Mouse (Mus musculus) hindbrain, postnatal 0 days (tissue): ENCODE data around the gene Pdia5. TPM values are rescaled to one million over a fixed set of nuclear protein-coding genes. Genes with fewer than 3 reads are reported as not detected.

Experiments used
- ATAC-seq: fragments of 200-750 bp; cut with Nextera tagmentation; 2 replicates; pipeline ENCODE4 v1.8.0; 2017; ENCODE audit warnings: mild to moderate bottlenecking, moderate TSS enrichment, moderate library complexity
- DNase-seq: peaks from one replicate; pipeline ENCODE4 v3.0.0-alpha.2; 2015; ENCODE audit warnings: low spot score
- H3K27ac ChIP-seq: fragments of 300-500 bp; sonication (generic); 2 replicates; pipeline ENCODE4 v1.5.1; 2014; ENCODE audit warnings: mild to moderate bottlenecking
- H3K27me3 ChIP-seq: fragments of 300-500 bp; sonication (generic); 2 replicates; pipeline ENCODE4 v1.6.1; 2014; ENCODE audit warnings: low read length, mixed read lengths; ENCODE audit not compliant: insufficient read depth
- H3K36me3 ChIP-seq: fragments of 300-500 bp; sonication (generic); 2 replicates; pipeline ENCODE4 v1.6.1; 2014; ENCODE audit warnings: low read length, mixed read lengths; ENCODE audit not compliant: insufficient read depth
- H3K4me1 ChIP-seq: fragments of 300-500 bp; sonication (generic); 2 replicates; pipeline ENCODE4 v1.6.1; 2014; ENCODE audit warnings: antibody characterized with exemption, low read length, mixed read lengths; ENCODE audit not compliant: insufficient read depth
- H3K4me2 ChIP-seq: fragments of 300-500 bp; sonication (generic); 2 replicates; pipeline ENCODE4 v1.6.1; 2014; ENCODE audit warnings: low read depth, mild to moderate bottlenecking, low read length, moderate library complexity, mixed read lengths
- H3K4me3 ChIP-seq: fragments of 300-500 bp; sonication (generic); 2 replicates; pipeline ENCODE4 v1.5.1; 2014; ENCODE audit warnings: low read length
- H3K9ac ChIP-seq: fragments of 300-500 bp; sonication (generic); replicated peaks from 2 replicates; pipeline ENCODE4 v1.6.1; 2014; ENCODE audit warnings: mild to moderate bottlenecking, low read length, moderate library complexity, mixed read lengths
- H3K9me3 ChIP-seq: fragments of 300-500 bp; sonication (generic); 2 replicates; pipeline ENCODE4 v1.6.1; 2016; ENCODE audit warnings: low read length, mixed read lengths
- CTCF ChIP-seq: IDR thresholded peaks from 2 replicates; pipeline ENCODE4 v1.5.1; 2016; ENCODE audit warnings: antibody characterized with exemption, control low read depth, low read depth
- WGBS: fragments of 180-500 bp; shearing (Covaris S2); extraction: QIAGEN DNeasy Blood & Tissue Kit; methylation state at CpG from one replicate; pipeline ENCODE4 v1.1.7; 2014; 5-methylcytosine and 5-hydroxymethylcytosine counted together
- polyA plus RNA-seq: library from polyadenylated mRNA; unstranded; fragments of >200 nt; fragmentation: Nextera tagmentation; extraction: Ambion mirVana; gene quantifications from 2 replicates; pipeline ENCODE4 v1.2.1, GENCODE M21; 2015
- total RNA-seq: library from RNA; depleted of rRNA; stranded (reverse); fragments of >200 nt; gene quantifications from 2 replicates; pipeline ENCODE4 v1.2.3, GENCODE M21; 2014

Pdia5 gene
- total and polyA plus RNA-seq, 2 experiments from 2014 or later: 1.4 to 9.1 TPM

DNA sequence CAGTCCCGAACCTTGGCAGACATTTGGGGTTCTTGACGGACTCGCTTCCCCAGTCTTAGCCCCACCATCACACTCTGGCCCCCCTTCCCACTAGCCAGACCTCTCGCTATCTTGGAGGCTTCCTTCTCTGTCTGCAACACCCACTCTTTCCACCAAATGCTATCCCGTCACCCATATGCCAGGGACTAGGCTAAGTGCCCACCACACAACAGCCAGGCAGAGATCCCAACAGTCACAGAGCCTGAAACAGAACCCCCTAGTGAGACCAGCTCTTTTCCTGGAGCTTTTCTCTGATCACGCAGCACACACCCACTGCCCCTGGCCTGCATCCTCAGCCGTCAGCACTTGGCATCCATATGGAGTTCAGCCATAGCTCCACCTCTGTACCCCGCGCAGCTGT, 5.0 kb downstream of the Pdia5 start:
- Histone ChIP-seq H3K4me2 (no peak overlapping the region; the same call in 1 of the 2 replicates), H3K27me3 (no peaks in the 10 kb centered on the region), H3K27ac (no peak overlapping the region), H3K4me1 (peaks cover 9% of the 10 kb centered on the region), H3K9ac (no peak overlapping the region), H3K36me3 (no peaks in the 10 kb centered on the region), H3K4me3 (no peak overlapping the region), H3K9me3 (no peaks in the 10 kb centered on the region)
- ATAC-seq (0 out of 2 replicates have a peak, but pooled peaks have one; percentile 16), DNase-seq (no peak)
- no peak for TF ChIP-seq CTCF
- WGBS: 51% methylated on average over 9 of the region's 9 CpGs

DNA sequence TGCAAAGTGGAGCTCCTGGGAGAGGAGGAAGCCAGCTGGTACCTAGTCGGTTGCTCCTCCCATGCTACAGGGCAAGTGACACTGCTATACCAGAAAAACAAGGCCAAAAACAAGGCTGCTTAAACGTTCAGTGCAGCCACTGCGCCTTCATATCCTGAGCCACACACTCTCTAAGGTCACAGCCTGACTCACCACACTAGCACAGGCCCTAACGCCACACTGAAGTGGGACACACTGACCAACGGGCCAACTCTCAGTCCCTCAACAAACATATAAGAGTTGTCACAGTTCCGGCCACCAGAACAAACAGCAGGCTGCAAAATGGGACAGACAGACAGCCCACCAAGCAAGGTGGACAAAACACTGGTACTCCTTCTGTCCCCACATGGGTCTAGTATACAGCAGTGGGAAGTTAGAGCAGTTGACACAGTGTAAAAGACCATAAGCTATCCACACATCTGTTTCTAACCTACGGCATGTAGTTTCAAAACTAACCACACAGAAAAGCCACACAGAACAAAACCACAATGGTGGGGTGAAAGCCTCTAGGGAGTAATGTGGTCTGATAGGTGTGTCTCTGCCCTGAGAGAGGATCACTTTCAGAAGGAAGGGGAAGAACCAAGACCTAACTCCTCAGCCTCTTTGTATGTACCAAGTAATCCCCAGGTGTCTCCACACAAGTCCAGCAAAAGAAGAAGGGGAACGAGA, 6.0 kb downstream of the Pdia5 start:
- 0 out of 2 replicates have a peak, but pooled peaks have one; percentile 25 for ATAC-seq
- Histone ChIP-seq H3K27me3 (no peaks in the 10 kb centered on the region), H3K36me3 (no peaks in the 10 kb centered on the region), H3K4me2 (no peak overlapping the region), H3K9ac (no peak overlapping the region), H3K4me1 (peaks cover 9% of the 10 kb centered on the region), H3K4me3 (no peak overlapping the region), H3K9me3 (no peaks in the 10 kb centered on the region), H3K27ac (no peak overlapping the region)
- DNase-seq: no peak
- WGBS: 68% methylated on average over 8 of the region's 8 CpGs
- TF ChIP-seq CTCF: no peak

GRCm38 (mm10) chr16:35484105-35484504, 6.6 kb downstream of the Pdia5 start:
- Histone ChIP-seq H3K4me2 (no peak overlapping the region), H3K27ac (no peak overlapping the region), H3K36me3 (no peaks in the 10 kb centered on the region), H3K9me3 (no peaks in the 10 kb centered on the region), H3K9ac (no peak overlapping the region), H3K4me1 (peaks cover 9% of the 10 kb centered on the region), H3K27me3 (no peaks in the 10 kb centered on the region), H3K4me3 (no peak overlapping the region)
- no peak for ATAC-seq
- 16% methylated on average over 4 of the region's 4 CpGs for WGBS
- no peak for TF ChIP-seq CTCF
- DNase-seq: no peak

- Histone ChIP-seq H3K36me3 (no peaks in the 10 kb centered on the region), H3K27ac (no peak overlapping the region), H3K4me3 (no peak overlapping the region), H3K9me3 (no peaks in the 10 kb centered on the region), H3K9ac (no peak overlapping the region), H3K4me1 (peaks cover 7% of the 10 kb centered on the region), H3K4me2 (no peak overlapping the region), H3K27me3 (no peaks in the 10 kb centered on the region)
- DNase-seq (peak; percentile 50), ATAC-seq (no peak)
- no peak for TF ChIP-seq CTCF
- 54% methylated on average over 5 of the region's 6 CpGs for WGBS
These were observed 11.4 kb downstream of the Pdia5 start for GRCm38 (mm10) chr16:35479301-35479700.

DNA sequence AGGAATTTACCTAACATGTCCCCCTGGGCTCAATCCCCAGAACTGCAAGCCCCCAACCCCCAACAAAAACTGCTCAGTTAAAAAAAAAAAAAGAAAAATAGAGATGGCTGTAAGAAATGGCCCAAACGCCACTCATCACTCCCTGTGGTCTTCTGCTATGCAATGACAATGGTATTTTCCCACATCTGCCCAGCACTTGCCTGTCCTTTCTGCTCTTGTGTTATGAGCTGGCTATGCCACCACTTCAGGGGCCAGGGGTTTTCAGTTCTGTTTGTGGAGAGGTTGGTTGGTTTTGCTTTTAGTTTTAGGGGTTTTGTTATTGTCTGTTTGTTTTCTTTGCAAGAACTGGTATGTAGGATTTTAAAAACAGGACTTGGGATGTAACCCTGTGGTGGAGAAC, 13.4 kb downstream of the Pdia5 start:
- H3K27ac ChIP-seq: no peak overlapping the region
- DNase-seq (no peak), ATAC-seq (no peak)
- H3K4me3 ChIP-seq: no peak overlapping the region
- no peak overlapping the region for H3K9ac ChIP-seq
- H3K4me1 ChIP-seq: no peaks in the 10 kb centered on the region
- WGBS: 62% methylated on average over 1 of the region's 1 CpGs
- H3K9me3 ChIP-seq: no peaks in the 10 kb centered on the region
- H3K36me3 ChIP-seq: no peaks in the 10 kb centered on the region
- TF ChIP-seq CTCF: no peak
- H3K27me3 ChIP-seq: no peaks in the 10 kb centered on the region
- no peak overlapping the region for H3K4me2 ChIP-seq

GRCm38 (mm10) chr16:35472569-35473275, 18.0 kb downstream of the Pdia5 start:
- H3K9me3 ChIP-seq: no peaks in the 10 kb centered on the region
- no peak overlapping the region for H3K4me3 ChIP-seq
- H3K4me1 ChIP-seq: no peaks in the 10 kb centered on the region
- no peaks in the 10 kb centered on the region for H3K27me3 ChIP-seq
- H3K27ac ChIP-seq: no peak overlapping the region
- no peak for TF ChIP-seq CTCF
- ATAC-seq (no peak), DNase-seq (no peak)
- no peaks in the 10 kb centered on the region for H3K36me3 ChIP-seq
- 87% methylated on average over 14 of the region's 14 CpGs for WGBS
- no peak overlapping the region for H3K9ac ChIP-seq
- no peak overlapping the region for H3K4me2 ChIP-seq
